Comparison of ENCODE assay signal across 29 mouse cellular contexts in the genomic region with DNA sequence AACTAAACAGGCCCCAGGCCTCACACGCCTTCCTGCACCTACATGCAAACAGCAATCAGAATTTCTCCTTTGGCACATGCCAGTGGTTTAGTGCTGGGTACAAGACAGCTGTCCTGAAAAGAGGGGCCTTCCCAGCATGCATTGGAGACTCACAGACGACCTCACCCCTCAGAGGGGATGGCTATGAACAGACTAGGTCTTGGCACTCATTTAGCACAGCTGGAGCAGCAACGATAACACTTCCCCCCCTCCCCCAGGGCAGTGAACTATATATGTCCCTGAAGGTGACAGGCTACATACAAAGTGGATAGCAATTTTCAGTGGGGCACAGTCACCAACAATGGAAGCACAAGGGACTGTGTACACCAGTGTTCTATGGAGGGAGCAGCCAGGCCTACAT. TPM values are rescaled to one million over a fixed set of nuclear protein-coding genes. Genes with fewer than 3 reads are reported as not detected.
"Had no signal": no experiment of that assay in that cellular context is flagged by ENCODE, and none has a peak within 500 bp of the region (broad histone marks: within the 10 kb centered on the region; RNA-seq: fewer than 3 reads in every experiment).

No protein-coding gene starts in this region.

- H3K36me3 ChIP-seq: heart, embryonic 10.5 days; heart, embryonic 12.5 days; hindbrain, embryonic 10.5 days; hindbrain, embryonic 12.5 days; intestine, embryonic 15.5 days; limb, embryonic 10.5 days; limb, embryonic 12.5 days had no signal

- H3K9me3 ChIP-seq: heart, embryonic 10.5 days; heart, embryonic 12.5 days; hindbrain, embryonic 10.5 days; hindbrain, embryonic 12.5 days; intestine, embryonic 15.5 days; limb, embryonic 10.5 days; limb, embryonic 12.5 days had no signal

- H3K4me3 ChIP-seq: heart, adult 2 months; heart, embryonic 10.5 days; heart, embryonic 12.5 days; hindbrain, embryonic 10.5 days; hindbrain, embryonic 12.5 days; intestine, embryonic 15.5 days; layer of hippocampus, adult 2 months; left cerebral cortex, adult 2 months; limb, embryonic 10.5 days; limb, embryonic 12.5 days had no signal

- H3K9ac ChIP-seq: heart, embryonic 12.5 days; hindbrain, embryonic 12.5 days; hindbrain, embryonic 14.5 days; intestine, embryonic 15.5 days; limb, embryonic 12.5 days had no signal

- DNase-seq: gastrocnemius, postnatal 25 days; heart, adult 2 months; heart, postnatal 10 days; heart, postnatal 4 days; kidney, adult 18-20 months; kidney, adult 8-10 months; kidney, postnatal 10 days; kidney, postnatal 25 days; kidney, postnatal 4 days; liver had no signal

- ATAC-seq: hindbrain, embryonic 16.5 days; inflammation-experienced regulatory T-cells, adult 6 months; intestine, embryonic 15.5 days; intestine, postnatal 0 days had no signal

- H3K27ac ChIP-seq: heart, adult 2 months; heart, embryonic 10.5 days; hindbrain, embryonic 10.5 days; hindbrain, embryonic 12.5 days; hindbrain, embryonic 14.5 days; intestine, embryonic 15.5 days; layer of hippocampus, adult 2 months; left cerebral cortex, adult 2 months; limb, embryonic 10.5 days; limb, embryonic 12.5 days had no signal

- H3K4me2 ChIP-seq: heart, embryonic 12.5 days; hindbrain, embryonic 12.5 days; hindbrain, embryonic 14.5 days; intestine, embryonic 15.5 days; limb, embryonic 12.5 days had no signal

RNA-seq across cellular contexts. Expression of a gene that starts 13.7 kb away (rescaled TPM):
- total RNA-seq: granulocyte monocyte progenitor cell, adult 5-6 weeks had no signal
- polyA plus RNA-seq: inflammation-experienced regulatory T-cells, adult 6 months had no signal

RNA-seq across cellular contexts. Expression of a gene that starts 32.1 kb away (rescaled TPM):
- total RNA-seq: gastrocnemius, adult 8-10 months; gastrocnemius, postnatal 25 days; heart, adult 2 months; heart, postnatal 25 days; layer of hippocampus, adult 2 months; layer of hippocampus, postnatal 25 days; left cerebral cortex, adult 2 months; left cerebral cortex, postnatal 36 days had no signal
- polyA plus RNA-seq: frontal cortex, adult 2 months; hindbrain, embryonic 16.5 days had no signal
